Mouse (Mus musculus): ENCODE data around the gene Prkn. TPM values are rescaled to one million over a fixed set of nuclear protein-coding genes. Genes with fewer than 3 reads are reported as not detected.

Gene Prkn
- total and polyA plus RNA-seq, 3 experiments: 0.39 to 0.50 TPM; not detected in 1

GRCm38 (mm10) chr17:11724135-11724534 lies 884.0 kb downstream of the Prkn start:
- no peaks in the 10 kb centered on the region for H3K9me3 ChIP-seq (replicated peaks; ENCODE audit: insufficient read depth, low read length)
- H3K9ac ChIP-seq (ENCODE audit: control insufficient read depth, low read depth, low read length, poor library complexity, severe bottlenecking): no peak overlapping the region
- TF ChIP-seq MYC (IDR thresholded peaks at IDR 0.05; ENCODE audit: low read depth, low read length) (no peak), TCF12 (IDR thresholded peaks at IDR 0.05; ENCODE audit: low read depth, low read length) (no peak), MAZ (IDR thresholded peaks at IDR 0.05; ENCODE audit: low read depth, low read length) (no peak), SIN3A (IDR thresholded peaks at IDR 0.05; ENCODE audit: low read length) (no peak), NELFE (IDR thresholded peaks at IDR 0.05; ENCODE audit: low read depth, low read length) (no peak), CHD1 (IDR thresholded peaks at IDR 0.05; ENCODE audit: low read depth, low read length) (no peak), E2F4 (IDR thresholded peaks at IDR 0.05; ENCODE audit: borderline replicate concordance, low read depth, low read length) (no peak)
- no peaks in the 10 kb centered on the region; a peak in 1 of 4 replicates for H3K36me3 ChIP-seq (ENCODE audit: control insufficient read depth in 1 of 2, insufficient read depth in 2 of 2, low read length in 2 of 2)
- no peak overlapping the region for H3K4me3 ChIP-seq (ENCODE audit: control insufficient read depth in 1 of 2, insufficient read depth in 1 of 2, low read depth in 2 of 2, low read length in 2 of 2)
- peaks cover 0 to 2% of the 10 kb centered on the region in 2 experiments; a peak in 1 of 4 replicates for H3K4me1 ChIP-seq (ENCODE audit: control insufficient read depth in 1 of 2, insufficient read depth in 2 of 2, low read length in 2 of 2)
- DNase-seq (ENCODE audit: low read depth, low spot score): no peak
- no peak overlapping the region for H3K27ac ChIP-seq (ENCODE audit: control insufficient read depth, low read depth, low read length)
- no peaks in the 10 kb centered on the region for H3K27me3 ChIP-seq (ENCODE audit: control insufficient read depth in 1 of 2, insufficient read depth in 2 of 2, low read length in 2 of 2)
- H3K79me2 ChIP-seq (ENCODE audit: control insufficient read depth, insufficient read depth, low read length, poor library complexity): no peaks in the 10 kb centered on the region

- no peak for DNase-seq (ENCODE audit: low read depth, low spot score)
- Histone ChIP-seq H3K9me3 (replicated peaks; ENCODE audit: insufficient read depth, low read length) (no peaks in the 10 kb centered on the region), H3K79me2 (ENCODE audit: control insufficient read depth, insufficient read depth, low read length, poor library complexity) (no peaks in the 10 kb centered on the region), H3K4me1 (ENCODE audit: control insufficient read depth in 1 of 2, insufficient read depth in 2 of 2, low read length in 2 of 2) (no peaks in the 10 kb centered on the region), H3K36me3 (ENCODE audit: control insufficient read depth in 1 of 2, insufficient read depth in 2 of 2, low read length in 2 of 2) (no peaks in the 10 kb centered on the region), H3K27me3 (ENCODE audit: control insufficient read depth in 1 of 2, insufficient read depth in 2 of 2, low read length in 2 of 2) (no peaks in the 10 kb centered on the region), H3K4me3 (ENCODE audit: control insufficient read depth in 1 of 2, insufficient read depth in 1 of 2, low read depth in 2 of 2, low read length in 2 of 2) (no peak overlapping the region), H3K9ac (ENCODE audit: control insufficient read depth, low read depth, low read length, poor library complexity, severe bottlenecking) (no peak overlapping the region), H3K27ac (ENCODE audit: control insufficient read depth, low read depth, low read length) (no peak overlapping the region)
- no peak for TF ChIP-seq MYB (IDR thresholded peaks at IDR 0.05; ENCODE audit: low read depth, low read length)
- TF ChIP-seq MAZ (IDR thresholded peaks at IDR 0.05; ENCODE audit: low read depth, low read length): no peak
- no peak for TF ChIP-seq MAFK (IDR thresholded peaks at IDR 0.05; ENCODE audit: borderline replicate concordance, low read depth, low read length)
- no peak for TF ChIP-seq TAL1 (IDR thresholded peaks at IDR 0.05; ENCODE audit: low read length)
- no peak for TF ChIP-seq GATA1 (IDR thresholded peaks at IDR 0.05; ENCODE audit: low read depth, low read length)
- TF ChIP-seq MXI1 (IDR thresholded peaks at IDR 0.05; ENCODE audit: low read depth, low read length): no peak
These were observed 886.9 kb downstream of the Prkn start for GRCm38 (mm10) chr17:11727101-11727500.

DNA sequence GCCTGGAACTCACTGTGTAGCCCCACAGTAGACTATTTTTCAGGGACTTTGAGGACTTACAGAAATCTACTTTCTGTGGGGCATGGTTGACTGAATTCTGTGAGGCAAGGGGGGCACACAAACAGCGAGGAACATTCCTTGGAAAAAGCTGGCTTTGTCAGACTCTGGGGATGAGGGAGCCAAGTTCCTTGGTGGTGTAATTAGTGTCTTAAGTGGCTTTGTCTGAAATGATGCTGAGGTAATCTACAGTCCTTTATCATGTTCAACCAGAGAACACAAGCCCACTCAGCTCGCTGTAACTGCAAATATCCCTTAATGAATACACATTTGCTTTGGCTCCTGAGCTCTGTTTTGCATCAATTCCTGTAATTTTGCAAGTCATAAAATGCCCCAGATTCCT lies 888.1 kb downstream of the Prkn start:
- H3K27ac ChIP-seq (ENCODE audit: control insufficient read depth, low read depth, low read length): no peak overlapping the region
- H3K4me1 ChIP-seq (ENCODE audit: control insufficient read depth in 1 of 2, insufficient read depth in 2 of 2, low read length in 2 of 2): no peaks in the 10 kb centered on the region
- DNase-seq (ENCODE audit: low read depth, low spot score): no peak
- no peak overlapping the region for H3K4me3 ChIP-seq (ENCODE audit: control insufficient read depth in 1 of 2, insufficient read depth in 1 of 2, low read depth in 2 of 2, low read length in 2 of 2)
- H3K79me2 ChIP-seq (ENCODE audit: control insufficient read depth, insufficient read depth, low read length, poor library complexity): no peaks in the 10 kb centered on the region
- TF ChIP-seq RAD21 (IDR thresholded peaks at IDR 0.05; ENCODE audit: low read depth, low read length): no peak
- TF ChIP-seq USF2 (IDR thresholded peaks at IDR 0.05; ENCODE audit: borderline replicate concordance in 1 of 2, insufficient read depth in 1 of 2, low read depth in 1 of 2, low read length in 2 of 2): no peak
- H3K9me3 ChIP-seq (replicated peaks; ENCODE audit: insufficient read depth, low read length): no peaks in the 10 kb centered on the region
- no peaks in the 10 kb centered on the region for H3K27me3 ChIP-seq (ENCODE audit: control insufficient read depth in 1 of 2, insufficient read depth in 2 of 2, low read length in 2 of 2)
- H3K36me3 ChIP-seq (ENCODE audit: control insufficient read depth in 1 of 2, insufficient read depth in 2 of 2, low read length in 2 of 2): no peaks in the 10 kb centered on the region
- H3K9ac ChIP-seq (ENCODE audit: control insufficient read depth, low read depth, low read length, poor library complexity, severe bottlenecking): no peak overlapping the region

Data from MEL (cell line).